Mouse (Mus musculus): Measurements from ENCODE around the gene Gtf2e1. TPM values are rescaled to one million over a fixed set of nuclear protein-coding genes. Genes with fewer than 3 reads are reported as not detected.

Gtf2e1 gene
- 33.6 and 33.7 TPM in 2 replicates for polyA plus RNA-seq (2015; fragmentation: Nextera tagmentation; extraction: Ambion mirVana)

- H3K36me3 ChIP-seq, result peaks cover 12% of the 10 kb centered on the region
- WGBS, result 2% methylated on average over 41 of the region's 41 CpGs
- peak within 1 kb of the TSS; percentile 75 for H3K4me2 ChIP-seq
- peaks cover 26% of the 10 kb centered on the region for H3K4me1 ChIP-seq (replicated peaks)
- peak; percentile 99 for ATAC-seq (ENCODE audit: low FRiP score)
- H3K9ac ChIP-seq, result peak within 1 kb of the TSS; percentile 97
- no peaks in the 10 kb centered on the region for H3K27me3 ChIP-seq
- peak within 1 kb of the TSS; percentile 81 for H3K4me3 ChIP-seq
- H3K9me3 ChIP-seq, result no peaks in the 10 kb centered on the region
- H3K27ac ChIP-seq, result peak within 1 kb of the TSS; percentile 93
These were observed at the start of gene Gtf2e1, which contains the start of gene Rabl3 for GRCm38 (mm10) chr16:37539611-37540580. TSS of gene Gtf2e1 (minus strand) at chr16:37539789. TSS of gene Rabl3 (plus strand) at chr16:37539885.

GRCm38 (mm10) chr16:37585129-37585563 is 45.6 kb upstream of the Gtf2e1 start:
- ATAC-seq (ENCODE audit: low FRiP score), result peak; percentile 18; the same call in 1 of the 2 replicates
- Histone ChIP-seq H3K4me3 (no peak overlapping the region), H3K27ac (peak overlapping the region; percentile 95), H3K27me3 (no peaks in the 10 kb centered on the region), H3K4me1 (replicated peaks) (peaks cover 33% of the 10 kb centered on the region), H3K9me3 (no peaks in the 10 kb centered on the region), H3K9ac (0 out of 2 replicates have a peak overlapping the region, but pooled peaks have one; percentile 65), H3K36me3 (no peaks in the 10 kb centered on the region), H3K4me2 (no peak overlapping the region; the same call in 1 of the 2 replicates)
- WGBS, result 43% methylated on average over 8 of the region's 8 CpGs

- Histone ChIP-seq H3K27ac (peak overlapping the region; percentile 95), H3K27me3 (no peaks in the 10 kb centered on the region), H3K4me3 (peak overlapping the region; percentile 25), H3K9me3 (no peaks in the 10 kb centered on the region), H3K4me2 (peak overlapping the region; percentile 49), H3K36me3 (no peaks in the 10 kb centered on the region), H3K4me1 (replicated peaks) (peaks cover 30% of the 10 kb centered on the region), H3K9ac (peak overlapping the region; percentile 65)
- WGBS, result 2% methylated on average over 25 of the region's 25 CpGs
- peak; percentile 84 for ATAC-seq (ENCODE audit: low FRiP score)
These were observed 44.8 kb upstream of the Gtf2e1 start for GRCm38 (mm10) chr16:37584218-37585035.

DNA sequence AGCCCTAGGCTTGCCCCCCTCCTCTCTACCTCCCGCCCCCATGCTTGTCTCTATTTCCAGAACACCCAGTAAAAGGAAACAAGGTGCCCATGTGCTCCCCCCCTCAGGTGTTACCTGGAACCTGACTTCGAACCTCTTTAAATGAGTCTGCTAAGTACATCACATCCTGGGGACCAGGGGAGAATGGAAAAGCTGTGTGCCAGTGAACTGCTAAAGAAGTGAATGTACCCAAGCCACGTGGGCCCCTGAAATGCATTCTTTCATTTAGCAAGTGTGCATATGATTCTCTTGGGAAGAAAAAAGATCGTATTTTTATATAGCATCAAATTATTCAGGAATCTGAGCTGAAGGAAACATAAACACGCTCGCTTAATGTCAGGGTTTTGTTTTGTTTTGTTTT is 44.2 kb upstream of the Gtf2e1 start:
- Histone ChIP-seq H3K4me3 (peak overlapping the region; percentile 25; the same call in 1 of the 2 replicates), H3K36me3 (no peaks in the 10 kb centered on the region), H3K4me2 (peak overlapping the region; percentile 49), H3K27ac (peak overlapping the region; percentile 95), H3K9me3 (no peaks in the 10 kb centered on the region), H3K27me3 (no peaks in the 10 kb centered on the region), H3K9ac (peak overlapping the region; percentile 65), H3K4me1 (replicated peaks) (peaks cover 30% of the 10 kb centered on the region)
- no peak for ATAC-seq (ENCODE audit: low FRiP score)
- 27% methylated on average over 6 of the region's 6 CpGs for WGBS

DNA sequence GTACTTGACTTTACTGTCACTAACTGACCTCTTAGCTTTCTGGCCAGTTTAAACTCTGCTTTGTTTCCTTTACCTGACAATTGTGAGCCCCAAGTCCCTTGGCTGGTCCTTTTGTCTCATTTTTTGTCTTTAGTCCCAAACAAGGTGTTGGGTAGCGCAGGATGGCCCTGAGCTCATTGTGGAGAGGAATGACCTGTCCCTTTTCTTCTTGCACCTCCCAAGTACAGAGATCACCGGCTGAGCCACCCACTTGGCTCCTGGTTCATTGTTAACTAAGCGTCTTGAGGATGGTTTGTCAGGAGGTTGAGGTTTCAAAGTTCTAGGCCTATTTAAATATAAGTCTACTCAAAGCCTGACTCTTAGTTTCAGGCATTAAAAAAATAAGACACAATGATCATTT is 43.7 kb upstream of the Gtf2e1 start:
- Histone ChIP-seq H3K4me3 (no peak overlapping the region), H3K27ac (peak overlapping the region; percentile 95), H3K27me3 (no peaks in the 10 kb centered on the region), H3K36me3 (no peaks in the 10 kb centered on the region), H3K4me2 (no peak overlapping the region), H3K4me1 (replicated peaks) (peaks cover 30% of the 10 kb centered on the region), H3K9me3 (no peaks in the 10 kb centered on the region), H3K9ac (no peak overlapping the region)
- no peak for ATAC-seq (ENCODE audit: low FRiP score)
- 73% methylated on average over 3 of the region's 3 CpGs for WGBS

DNA sequence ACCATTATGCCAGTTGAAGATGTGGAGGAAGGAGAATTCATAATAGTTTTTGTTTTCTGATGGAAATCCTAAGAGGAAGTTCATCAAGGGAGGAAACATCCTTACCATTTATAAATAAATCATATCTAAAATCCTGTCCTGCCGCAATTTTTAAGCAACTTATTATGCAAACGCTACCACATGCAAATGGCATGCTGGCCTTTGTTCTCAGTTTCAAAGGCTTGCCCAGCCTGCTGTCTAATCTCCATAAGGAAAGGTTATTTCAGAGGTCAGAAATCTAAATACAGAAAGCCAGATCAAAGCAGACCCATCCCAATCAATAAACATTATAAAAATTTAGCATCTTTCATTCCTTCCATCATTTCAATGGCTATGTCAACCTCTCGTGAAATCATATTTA is 42.3 kb upstream of the Gtf2e1 start:
- Histone ChIP-seq H3K4me3 (no peak overlapping the region), H3K4me2 (no peak overlapping the region), H3K9ac (no peak overlapping the region), H3K9me3 (no peaks in the 10 kb centered on the region), H3K27me3 (no peaks in the 10 kb centered on the region), H3K4me1 (replicated peaks) (peaks cover 30% of the 10 kb centered on the region), H3K36me3 (no peaks in the 10 kb centered on the region), H3K27ac (no peak overlapping the region)
- no peak for ATAC-seq (ENCODE audit: low FRiP score)
- WGBS, result 33% methylated on average over 3 of the region's 3 CpGs

- Histone ChIP-seq H3K4me2 (no peak overlapping the region), H3K9me3 (no peaks in the 10 kb centered on the region), H3K36me3 (no peaks in the 10 kb centered on the region), H3K27ac (no peak overlapping the region), H3K27me3 (no peaks in the 10 kb centered on the region), H3K4me1 (replicated peaks) (peaks cover 27% of the 10 kb centered on the region), H3K4me3 (no peak overlapping the region), H3K9ac (no peak overlapping the region)
- 91% methylated on average over 4 of the region's 4 CpGs for WGBS
- ATAC-seq (ENCODE audit: low FRiP score), result no peak
These were observed 41.1 kb upstream of the Gtf2e1 start for GRCm38 (mm10) chr16:37580651-37581050.

DNA sequence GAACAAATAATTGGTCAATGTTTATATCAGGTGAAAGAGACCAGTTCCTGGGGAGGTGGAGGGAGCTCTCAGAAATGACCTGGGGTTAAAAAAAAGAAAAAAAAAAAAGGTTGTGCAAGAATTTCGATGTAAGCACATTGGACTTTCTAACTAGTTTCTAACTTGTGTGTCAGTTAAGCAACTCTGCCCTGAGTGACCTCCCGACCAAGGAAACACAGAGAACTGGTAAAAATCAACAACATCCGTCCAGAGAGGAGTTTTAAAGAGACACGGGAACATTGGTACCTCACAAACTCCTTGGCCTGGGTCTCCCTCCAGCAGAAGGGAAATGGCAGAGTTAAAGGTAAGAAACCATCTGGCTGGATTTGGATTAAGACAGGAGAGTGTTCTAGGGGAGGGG is 40.4 kb upstream of the Gtf2e1 start, which contains the start of gene Hgd:
TSS of gene Hgd (plus strand) at position 160 of the 400 bp plus-strand sequence.
- peaks cover 21% of the 10 kb centered on the region for H3K4me1 ChIP-seq (replicated peaks)
- H3K27me3 ChIP-seq, result no peaks in the 10 kb centered on the region
- no peaks in the 10 kb centered on the region for H3K36me3 ChIP-seq
- WGBS, result 76% methylated on average over 4 of the region's 4 CpGs
- no peak for ATAC-seq (ENCODE audit: low FRiP score)
- no peaks in the 10 kb centered on the region for H3K9me3 ChIP-seq
- H3K9ac ChIP-seq, result no peak within 1 kb of the TSS
- H3K27ac ChIP-seq, result no peak within 1 kb of the TSS
- H3K4me2 ChIP-seq, result no peak within 1 kb of the TSS
- no peak within 1 kb of the TSS for H3K4me3 ChIP-seq

DNA sequence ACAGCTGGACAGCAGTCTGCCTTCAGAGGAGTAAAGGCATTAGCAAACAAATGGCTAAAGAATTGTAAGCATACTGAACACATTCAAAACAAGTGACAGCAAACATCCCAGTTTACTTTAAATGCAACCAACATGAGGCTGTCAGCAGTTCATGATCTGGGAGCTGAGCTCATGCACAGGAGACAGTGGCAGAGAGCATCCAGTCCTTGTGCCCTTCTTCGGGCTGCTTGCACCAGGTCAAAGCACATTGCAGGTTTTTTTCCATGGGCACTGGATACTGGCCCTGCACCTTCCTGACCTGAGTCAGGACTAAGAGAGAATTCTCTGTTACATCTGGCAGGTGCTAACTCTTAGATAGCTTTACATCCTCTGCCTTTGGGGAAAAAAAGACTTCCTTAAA is 40.0 kb upstream of the Gtf2e1 start:
- H3K4me2 ChIP-seq, result no peak overlapping the region
- no peaks in the 10 kb centered on the region for H3K27me3 ChIP-seq
- H3K36me3 ChIP-seq, result no peaks in the 10 kb centered on the region
- H3K27ac ChIP-seq, result no peak overlapping the region
- no peak overlapping the region for H3K9ac ChIP-seq
- H3K4me1 ChIP-seq (replicated peaks), result peaks cover 18% of the 10 kb centered on the region
- 92% methylated on average over 1 of the region's 1 CpGs for WGBS
- no peak for ATAC-seq (ENCODE audit: low FRiP score)
- no peak overlapping the region for H3K4me3 ChIP-seq
- H3K9me3 ChIP-seq, result no peaks in the 10 kb centered on the region

GRCm38 (mm10) chr16:37575325-37575724 is 35.7 kb upstream of the Gtf2e1 start:
- Histone ChIP-seq H3K27me3 (no peaks in the 10 kb centered on the region), H3K4me1 (replicated peaks) (no peaks in the 10 kb centered on the region; the same call in 1 of the 2 replicates), H3K4me3 (no peak overlapping the region), H3K9ac (no peak overlapping the region), H3K4me2 (no peak overlapping the region), H3K9me3 (no peaks in the 10 kb centered on the region), H3K27ac (no peak overlapping the region), H3K36me3 (peaks cover 8% of the 10 kb centered on the region)
- WGBS, result 89% methylated on average over 3 of the region's 3 CpGs
- no peak for ATAC-seq (ENCODE audit: low FRiP score)

GRCm38 (mm10) chr16:37573061-37573460 is 33.5 kb upstream of the Gtf2e1 start:
- ATAC-seq (ENCODE audit: low FRiP score), result no peak
- H3K36me3 ChIP-seq, result peaks cover 8% of the 10 kb centered on the region
- H3K27me3 ChIP-seq, result no peaks in the 10 kb centered on the region
- H3K4me3 ChIP-seq, result no peak overlapping the region
- H3K4me1 ChIP-seq (replicated peaks), result no peaks in the 10 kb centered on the region; the same call in 1 of the 2 replicates
- H3K4me2 ChIP-seq, result no peak overlapping the region
- H3K9me3 ChIP-seq, result no peaks in the 10 kb centered on the region
- no peak overlapping the region for H3K9ac ChIP-seq
- WGBS, result 95% methylated on average over 5 of the region's 5 CpGs
- no peak overlapping the region for H3K27ac ChIP-seq
